Mouse (Mus musculus): ENCODE measurements around the gene Amdhd1. TPM values are rescaled to one million over a fixed set of nuclear protein-coding genes. Genes with fewer than 3 reads are reported as not detected.
A peak's percentile ranks its signal among the peaks of the same experiment; 100 is the strongest.

Gene Amdhd1
- total and polyA plus RNA-seq, 2 experiments from 2014 or later, result 0.14 to 0.48 TPM

GRCm38 (mm10) chr10:93485055-93485691 lies 54.7 kb downstream of the Amdhd1 start:
- TF ChIP-seq CTCF (IDR thresholded peaks at IDR 0.05; ENCODE audit: low read depth), result peak; percentile 50
- WGBS, result 78% methylated on average over 8 of the region's 8 CpGs
- no peaks in the 10 kb centered on the region for H3K27me3 ChIP-seq (ENCODE audit: insufficient read depth, low read length)
- no peak overlapping the region for H3K4me3 ChIP-seq (ENCODE audit: low read depth, low read length)
- H3K27ac ChIP-seq (ENCODE audit: low read depth, low read length), result no peak overlapping the region
- H3K36me3 ChIP-seq (ENCODE audit: insufficient read depth), result peaks cover 31% of the 10 kb centered on the region
- H3K9ac ChIP-seq, result no peak overlapping the region
- H3K4me1 ChIP-seq (ENCODE audit: insufficient read depth), result no peaks in the 10 kb centered on the region
- no peak overlapping the region for H3K4me2 ChIP-seq (ENCODE audit: low read depth)
- DNase-seq (no peak), ATAC-seq (no peak)
- no peaks in the 10 kb centered on the region for H3K9me3 ChIP-seq (ENCODE audit: low read length)

DNA sequence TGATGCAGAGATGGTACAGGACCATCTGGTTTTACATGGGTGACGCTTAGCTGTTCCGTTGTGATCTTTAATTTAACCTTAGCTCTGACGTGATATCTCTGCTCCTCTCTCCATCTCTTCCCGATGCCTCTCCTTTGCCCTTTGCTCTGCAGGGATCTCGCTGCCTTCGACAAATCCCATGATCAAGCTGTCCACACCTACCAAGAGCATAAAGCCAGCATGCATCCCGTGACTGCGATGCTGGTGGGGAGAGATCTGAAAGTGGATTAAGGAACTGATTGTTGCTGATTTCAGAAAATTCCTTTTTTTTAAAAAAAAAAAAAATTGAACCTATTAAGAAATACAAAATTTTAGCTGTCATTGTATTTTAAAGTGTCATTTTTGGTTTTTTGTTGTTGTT lies 55.3 kb downstream of the Amdhd1 start:
- Histone ChIP-seq H3K27ac (ENCODE audit: low read depth, low read length) (no peak overlapping the region), H3K9ac (no peak overlapping the region), H3K27me3 (ENCODE audit: insufficient read depth, low read length) (no peaks in the 10 kb centered on the region), H3K4me3 (ENCODE audit: low read depth, low read length) (no peak overlapping the region), H3K9me3 (ENCODE audit: low read length) (no peaks in the 10 kb centered on the region), H3K4me1 (ENCODE audit: insufficient read depth) (no peaks in the 10 kb centered on the region), H3K4me2 (ENCODE audit: low read depth) (no peak overlapping the region), H3K36me3 (ENCODE audit: insufficient read depth) (peaks cover 38% of the 10 kb centered on the region)
- ATAC-seq, result no peak
- no peak for DNase-seq
- 88% methylated on average over 8 of the region's 8 CpGs for WGBS
- TF ChIP-seq CTCF (IDR thresholded peaks at IDR 0.05; ENCODE audit: low read depth), result no peak

Other genes with a start within 250 kb of the Amdhd1 start
- 5.1 and 8.8 TPM in 2 replicates for gene Elk3, start 228.9 kb downstream of the Amdhd1 start, total RNA-seq (2014; rRNA removed)
- 4.9 and 6.2 TPM in 2 replicates for gene Elk3, start 228.9 kb downstream of the Amdhd1 start, polyA plus RNA-seq (2015; fragmentation: Nextera tagmentation; extraction: Ambion mirVana)
- gene Lta4h, start 86.6 kb downstream of the Amdhd1 start, total RNA-seq (2014; rRNA removed), result 55.7 and 67.6 TPM in 2 replicates
- gene Lta4h, start 86.6 kb downstream of the Amdhd1 start, polyA plus RNA-seq (2015; fragmentation: Nextera tagmentation; extraction: Ambion mirVana), result 72.6 and 88.0 TPM in 2 replicates
- gene Hal, start 51.3 kb downstream of the Amdhd1 start, total RNA-seq (2014; rRNA removed), result 0.05 TPM in 1 of 2 replicates, not detected in the other
- 0.15 TPM in 1 of 2 replicates, not detected in the other for gene Hal, start 51.3 kb downstream of the Amdhd1 start, polyA plus RNA-seq (2015; fragmentation: Nextera tagmentation; extraction: Ambion mirVana)
- not detected in 2 replicates for gene Ccdc38, start 599 bp upstream of the Amdhd1 start, total RNA-seq (2014; rRNA removed)
- 0.39 and 0.41 TPM in 2 replicates for gene Ccdc38, start 599 bp upstream of the Amdhd1 start, polyA plus RNA-seq (2015; fragmentation: Nextera tagmentation; extraction: Ambion mirVana)
- 48.4 and 50.2 TPM in 2 replicates for gene Snrpf, start 49.7 kb upstream of the Amdhd1 start, total RNA-seq (2014; rRNA removed)
- gene Snrpf, start 49.7 kb upstream of the Amdhd1 start, polyA plus RNA-seq (2015; fragmentation: Nextera tagmentation; extraction: Ambion mirVana), result 68.5 and 85.3 TPM in 2 replicates
- gene Ntn4, start 100.6 kb upstream of the Amdhd1 start, total RNA-seq (2014; rRNA removed), result 4.3 and 6.1 TPM in 2 replicates
- 0.40 and 1.2 TPM in 2 replicates for gene Ntn4, start 100.6 kb upstream of the Amdhd1 start, polyA plus RNA-seq (2015; fragmentation: Nextera tagmentation; extraction: Ambion mirVana)